Mouse (Mus musculus): ENCODE data around the gene Slc22a17. TPM values are rescaled to one million over a fixed set of nuclear protein-coding genes. Genes with fewer than 3 reads are reported as not detected.

Gene Slc22a17
- polyA plus RNA-seq, 1 experiment from 2014 or later: 1.1 TPM

DNA sequence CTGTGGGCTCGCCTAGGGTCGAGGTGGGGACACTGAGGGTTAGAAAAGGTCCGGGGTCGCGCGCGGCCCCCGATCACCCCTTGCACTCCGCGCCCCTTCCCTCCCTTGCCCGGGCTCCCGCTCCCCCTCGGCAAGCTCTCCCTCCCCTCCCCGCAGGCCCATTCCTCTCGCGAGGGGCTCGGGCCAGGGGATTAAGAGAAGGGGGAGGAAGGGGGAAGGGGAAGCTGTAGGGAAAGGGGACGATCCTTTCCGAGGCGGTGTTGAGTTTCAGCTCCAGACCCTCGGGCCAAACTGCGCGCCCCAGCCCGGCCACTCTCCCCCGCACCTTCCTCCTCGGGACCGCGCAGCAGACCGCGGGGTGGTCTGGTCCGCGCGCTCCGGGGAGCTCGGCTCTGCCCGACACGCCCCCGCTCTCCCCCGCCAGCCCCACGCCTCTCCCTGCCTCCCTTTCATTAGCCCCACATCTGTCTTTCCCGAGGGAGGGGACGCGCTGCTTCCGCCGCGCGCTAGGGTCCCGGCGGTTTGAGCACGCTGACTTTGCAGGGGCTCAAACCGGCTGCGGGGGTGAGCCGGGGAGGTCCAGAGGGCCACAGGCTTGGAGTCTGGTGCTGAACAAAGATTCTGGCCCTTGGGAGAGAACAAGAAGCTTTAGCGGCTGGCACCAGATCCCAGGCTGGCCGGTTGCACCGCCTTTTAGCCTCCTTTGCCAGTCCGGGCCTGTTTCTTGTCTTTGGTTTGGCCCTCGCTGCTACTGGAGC lies 13.6 kb upstream of the Slc22a17 start:
- Histone ChIP-seq H3K4me3 (ENCODE audit: low read depth, low read length) (peak overlapping the region; percentile 37), H3K9me3 (ENCODE audit: low read length) (no peaks in the 10 kb centered on the region), H3K27me3 (ENCODE audit: insufficient read depth, low read length) (peaks cover 50% of the 10 kb centered on the region), H3K4me1 (ENCODE audit: insufficient read depth) (peaks cover 11% of the 10 kb centered on the region), H3K36me3 (replicated peaks; ENCODE audit: insufficient read depth, low read length) (no peaks in the 10 kb centered on the region), H3K9ac (replicated peaks) (no peak overlapping the region; the same call in 1 of the 2 replicates), H3K4me2 (ENCODE audit: low read depth, low read length) (peak overlapping the region; percentile 66), H3K27ac (ENCODE audit: low read depth) (no peak overlapping the region)
- TF ChIP-seq CTCF (IDR thresholded peaks at IDR 0.05; ENCODE audit: low read depth) (no peak), EP300 (IDR thresholded peaks at IDR 0.05; ENCODE audit: low read depth) (no peak)
- no peak for ATAC-seq
- DNase-seq: no peak
- 2% methylated on average over 50 of the region's 58 CpGs for WGBS (ENCODE audit: insufficient replicate concordance)

DNA sequence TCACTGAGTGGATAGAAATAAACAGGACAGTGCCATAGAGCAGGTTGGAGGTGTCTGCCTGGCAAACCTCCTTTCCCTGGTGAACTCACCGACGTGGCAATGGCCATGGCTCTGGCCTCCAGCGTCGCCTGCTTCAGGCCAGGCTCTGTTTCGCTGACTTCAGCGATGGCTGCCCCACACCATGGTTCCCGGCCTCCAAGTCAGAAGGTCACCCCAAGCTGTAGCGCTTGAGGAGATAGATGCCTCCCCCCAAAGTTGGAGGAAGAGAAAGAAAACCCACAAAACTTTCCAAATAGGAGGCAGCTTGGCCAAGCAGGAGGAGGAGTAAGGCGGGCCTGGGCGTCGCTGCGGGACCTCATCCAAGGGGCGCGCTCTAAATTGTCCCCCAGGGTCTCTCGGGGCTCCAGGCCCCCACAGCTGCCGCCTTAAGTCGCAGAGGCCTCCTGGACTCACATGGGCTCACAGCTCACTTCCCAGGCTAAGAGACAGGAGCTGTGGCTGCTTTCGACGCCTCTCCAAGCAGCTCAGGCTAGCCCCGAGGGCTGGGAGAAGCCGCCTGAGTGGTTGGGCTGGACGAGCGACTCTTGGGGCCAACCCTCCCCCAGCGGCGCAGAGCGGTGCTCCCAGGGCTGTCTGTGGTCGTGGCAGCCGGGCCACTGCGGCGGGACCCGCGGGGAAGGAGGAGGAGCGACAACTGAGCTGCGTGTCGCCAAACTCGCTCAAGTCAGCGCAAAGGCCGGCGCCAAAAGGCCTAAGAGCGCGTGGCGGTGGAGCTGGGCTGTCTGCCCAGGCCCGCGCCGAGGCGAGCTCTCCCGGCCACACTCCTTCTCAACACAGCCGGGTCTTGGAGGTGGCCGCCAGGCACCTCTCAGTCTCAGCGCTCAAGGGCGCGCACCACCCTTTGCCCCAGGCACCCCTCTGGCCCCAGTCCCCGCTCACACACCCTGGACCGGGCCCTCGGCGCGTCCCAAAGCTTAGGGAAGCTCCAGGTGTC lies 12.7 kb upstream of the Slc22a17 start, which contains the start of gene Efs:
TSS of gene Efs (minus strand) at position 778 of the 994 bp plus-strand sequence.
- Histone ChIP-seq H3K27ac (ENCODE audit: low read depth) (no peak within 1 kb of the TSS), H3K36me3 (replicated peaks; ENCODE audit: insufficient read depth, low read length) (no peaks in the 10 kb centered on the region), H3K27me3 (ENCODE audit: insufficient read depth, low read length) (peaks cover 50% of the 10 kb centered on the region), H3K9ac (replicated peaks) (no peak within 1 kb of the TSS; the same call in 1 of the 2 replicates), H3K4me3 (ENCODE audit: low read depth, low read length) (peak within 1 kb of the TSS; percentile 37), H3K4me2 (ENCODE audit: low read depth, low read length) (peak within 1 kb of the TSS; percentile 66), H3K4me1 (ENCODE audit: insufficient read depth) (peaks cover 11% of the 10 kb centered on the region), H3K9me3 (ENCODE audit: low read length) (no peaks in the 10 kb centered on the region)
- ATAC-seq: peak; percentile 13; the same call in 1 of the 2 replicates
- 7% methylated on average over 56 of the region's 57 CpGs for WGBS (ENCODE audit: insufficient replicate concordance)
- TF ChIP-seq CTCF (IDR thresholded peaks at IDR 0.05; ENCODE audit: low read depth): no peak
- TF ChIP-seq EP300 (IDR thresholded peaks at IDR 0.05; ENCODE audit: low read depth): no peak
- DNase-seq: peak; percentile 26

DNA sequence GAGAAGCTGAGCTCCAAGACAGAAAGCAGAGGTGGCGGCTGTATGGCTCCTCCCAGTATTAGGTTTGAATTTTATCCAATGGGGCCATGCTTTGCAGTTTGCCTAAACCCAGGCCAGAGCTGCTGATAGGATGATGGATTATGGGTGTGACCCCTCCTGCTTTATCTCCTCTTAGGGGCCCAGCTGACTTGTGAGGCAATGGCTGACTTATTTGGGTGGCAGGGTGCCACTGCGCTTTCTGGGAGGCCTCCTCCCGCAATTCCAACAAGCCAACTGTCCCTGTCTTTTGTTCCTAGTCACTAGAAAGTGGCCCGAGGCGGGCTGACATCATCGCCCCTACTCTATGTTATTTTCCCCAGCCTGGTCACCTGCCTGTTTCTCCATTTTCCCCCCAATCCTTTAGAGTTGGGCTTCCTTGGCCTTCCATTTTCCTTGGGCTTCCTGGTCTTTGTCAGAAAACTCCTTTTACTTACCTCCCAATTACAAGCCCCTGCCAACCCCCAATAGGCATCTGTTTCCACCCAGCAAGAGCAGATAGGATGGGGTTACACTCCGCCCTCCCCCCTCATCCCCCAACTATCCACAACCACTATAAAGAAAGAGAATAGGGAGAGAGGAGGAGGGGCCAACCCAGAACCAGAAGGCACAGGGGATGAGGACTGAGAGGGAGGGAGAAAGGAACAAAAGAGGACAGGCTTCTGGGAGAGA lies 11.9 kb upstream of the Slc22a17 start:
- Histone ChIP-seq H3K27ac (ENCODE audit: low read depth) (no peak overlapping the region), H3K36me3 (replicated peaks; ENCODE audit: insufficient read depth, low read length) (no peaks in the 10 kb centered on the region), H3K9ac (replicated peaks) (no peak overlapping the region), H3K4me3 (ENCODE audit: low read depth, low read length) (no peak overlapping the region), H3K27me3 (ENCODE audit: insufficient read depth, low read length) (peaks cover 50% of the 10 kb centered on the region), H3K4me2 (ENCODE audit: low read depth, low read length) (no peak overlapping the region), H3K4me1 (ENCODE audit: insufficient read depth) (peaks cover 11% of the 10 kb centered on the region), H3K9me3 (ENCODE audit: low read length) (no peaks in the 10 kb centered on the region)
- DNase-seq: no peak
- TF ChIP-seq EP300 (IDR thresholded peaks at IDR 0.05; ENCODE audit: low read depth) (no peak), CTCF (IDR thresholded peaks at IDR 0.05; ENCODE audit: low read depth) (no peak)
- ATAC-seq: peak; percentile 76
- WGBS (ENCODE audit: insufficient replicate concordance): 56% methylated on average over 7 of the region's 7 CpGs

DNA sequence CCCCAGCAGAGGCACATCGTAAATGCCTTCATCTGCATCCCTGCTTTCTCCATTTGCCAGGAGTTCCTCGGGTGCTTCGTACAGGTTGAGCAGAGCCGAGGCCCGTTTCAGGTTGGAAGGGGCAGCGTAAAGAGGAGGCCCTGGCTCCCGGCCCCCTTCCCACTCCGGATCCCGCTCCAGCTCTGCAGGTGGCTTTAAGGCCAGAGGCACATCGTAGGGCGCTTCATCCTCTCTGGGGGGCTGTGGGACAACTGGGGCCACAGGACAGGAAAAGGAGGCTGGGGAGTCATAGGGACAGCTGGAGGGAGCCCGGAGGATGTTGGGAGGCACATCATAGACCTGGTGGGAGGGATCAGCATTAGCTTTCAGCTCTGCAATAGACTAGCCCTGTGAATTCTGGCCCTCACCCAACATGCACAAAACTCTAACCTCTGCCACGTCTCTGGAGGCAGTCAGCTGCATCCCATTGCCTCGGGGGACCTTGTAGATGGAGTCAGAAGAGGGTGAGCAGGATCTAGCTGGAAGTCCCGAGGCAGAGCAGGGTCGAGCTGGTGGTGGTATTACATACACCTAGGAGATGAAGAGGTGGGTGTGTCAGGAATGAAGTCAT lies 7.2 kb upstream of the Slc22a17 start:
- H3K9ac ChIP-seq (replicated peaks): no peak overlapping the region
- H3K27ac ChIP-seq (ENCODE audit: low read depth): no peak overlapping the region
- H3K4me2 ChIP-seq (ENCODE audit: low read depth, low read length): no peak overlapping the region
- H3K4me1 ChIP-seq (ENCODE audit: insufficient read depth): no peaks in the 10 kb centered on the region
- DNase-seq (no peak), ATAC-seq (no peak)
- no peaks in the 10 kb centered on the region for H3K9me3 ChIP-seq (ENCODE audit: low read length)
- no peak overlapping the region for H3K4me3 ChIP-seq (ENCODE audit: low read depth, low read length)
- peaks cover 10% of the 10 kb centered on the region for H3K27me3 ChIP-seq (ENCODE audit: insufficient read depth, low read length)
- 76% methylated on average over 16 of the region's 16 CpGs for WGBS (ENCODE audit: insufficient replicate concordance)
- TF ChIP-seq EP300 (IDR thresholded peaks at IDR 0.05; ENCODE audit: low read depth) (no peak), CTCF (IDR thresholded peaks at IDR 0.05; ENCODE audit: low read depth) (no peak)
- no peaks in the 10 kb centered on the region for H3K36me3 ChIP-seq (replicated peaks; ENCODE audit: insufficient read depth, low read length)

DNA sequence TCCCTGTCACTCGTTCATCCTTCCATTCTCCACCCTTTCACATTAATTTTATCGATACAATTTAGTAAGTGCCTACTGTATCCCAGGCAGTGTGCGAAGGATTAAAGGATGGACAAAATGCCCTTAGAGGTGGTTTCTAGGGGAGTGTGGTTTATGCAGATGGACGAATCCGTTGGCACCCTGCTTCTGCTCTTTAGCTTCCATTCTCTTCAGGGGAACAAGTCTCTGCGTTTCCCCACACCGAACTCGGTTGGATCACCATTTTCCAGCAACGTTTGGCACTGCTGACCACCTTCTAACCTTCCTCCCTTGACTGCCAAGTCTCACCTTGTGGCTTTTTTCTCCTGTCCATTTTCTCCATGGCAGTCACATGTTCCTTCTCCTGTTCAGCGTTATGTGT lies 411 bp upstream of the Slc22a17 start:
- H3K4me2 ChIP-seq (ENCODE audit: low read depth, low read length): peak overlapping the region; percentile 92
- H3K4me3 ChIP-seq (ENCODE audit: low read depth, low read length): peak overlapping the region; percentile 70
- TF ChIP-seq EP300 (IDR thresholded peaks at IDR 0.05; ENCODE audit: low read depth) (no peak), CTCF (IDR thresholded peaks at IDR 0.05; ENCODE audit: low read depth) (no peak)
- no peak for DNase-seq
- no peak overlapping the region for H3K27ac ChIP-seq (ENCODE audit: low read depth)
- H3K27me3 ChIP-seq (ENCODE audit: insufficient read depth, low read length): peaks cover 30% of the 10 kb centered on the region
- no peaks in the 10 kb centered on the region for H3K9me3 ChIP-seq (ENCODE audit: low read length)
- 22% methylated on average over 10 of the region's 10 CpGs for WGBS (ENCODE audit: insufficient replicate concordance)
- H3K4me1 ChIP-seq (ENCODE audit: insufficient read depth): peaks cover 6% of the 10 kb centered on the region
- ATAC-seq: no peak
- H3K9ac ChIP-seq (replicated peaks): no peak overlapping the region
- no peaks in the 10 kb centered on the region for H3K36me3 ChIP-seq (replicated peaks; ENCODE audit: insufficient read depth, low read length)

Data from liver, postnatal 0 days (tissue).